Mouse (Mus musculus): Measurements from ENCODE around the gene Trex1.

DNA sequence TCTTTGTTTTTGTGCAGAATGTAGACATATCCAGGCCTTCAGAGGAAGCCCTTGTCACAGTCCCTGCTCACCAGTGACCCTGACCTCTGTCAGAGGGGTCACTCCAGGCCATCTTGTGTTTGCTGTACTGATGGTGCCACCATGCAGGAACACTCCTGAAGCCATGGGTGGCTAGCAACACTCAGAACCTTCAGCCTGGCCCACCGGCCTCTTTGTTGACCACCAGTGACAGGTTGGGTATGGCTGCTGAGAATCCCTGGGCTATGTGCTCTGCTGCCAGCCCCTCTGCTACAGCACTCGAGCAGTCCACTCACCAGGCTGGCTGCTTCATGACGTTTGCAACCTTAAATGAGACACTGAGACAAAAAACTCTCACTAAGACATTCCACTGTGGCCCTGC is 29.2 kb downstream of the Trex1 start:
- no peak for TF ChIP-seq GATA1 (IDR thresholded peaks at IDR 0.05; ENCODE audit: borderline replicate concordance, low read length)
- no peak for TF ChIP-seq FLI1 (IDR thresholded peaks at IDR 0.05; ENCODE audit: low read length)
